Mouse (Mus musculus): ENCODE results near the gene Spaca4.

- TF ChIP-seq CTCF (IDR thresholded peaks at IDR 0.05; ENCODE audit: extremely low read depth, insufficient read length, insufficient replicate concordance, low read depth, low read length) (no peak), POLR2A (IDR thresholded peaks at IDR 0.05; ENCODE audit: low read depth, low read length) (no peak; the same call in 1 of the 2 replicates)
These were observed 10.4 kb downstream of the Spaca4 start, which contains the start of gene Rpl18 for GRCm38 (mm10) chr7:45715090-45715708.

All from small intestine, adult 2 months (tissue).